Mouse (Mus musculus) lung, embryonic 16.5 days (tissue): ENCODE data around the gene Wdr20. TPM values are rescaled to one million over a fixed set of nuclear protein-coding genes. Genes with fewer than 3 reads are reported as not detected.

Experiments
- ATAC-seq: fragments of 200-750 bp; cut with Nextera tagmentation; 2 replicates; pipeline ENCODE4 v1.8.0; 2017; ENCODE audit warnings: low read depth, mild to moderate bottlenecking, moderate library complexity
- H3K27ac ChIP-seq: fragments of 300-500 bp; sonication (generic); 2 replicates; pipeline ENCODE4 v1.5.1; 2014; ENCODE audit warnings: mild to moderate bottlenecking, control low read depth, low read length
- H3K27me3 ChIP-seq: fragments of 300-500 bp; sonication (generic); 2 replicates; pipeline ENCODE4 v1.6.1; 2014; ENCODE audit warnings: low read depth, low read length, mixed read lengths; ENCODE audit not compliant: control insufficient read depth, insufficient read depth
- H3K36me3 ChIP-seq: fragments of 300-500 bp; sonication (generic); 2 replicates; pipeline ENCODE4 v1.6.1; 2014; ENCODE audit warnings: low read length; ENCODE audit not compliant: control insufficient read depth, insufficient read depth
- H3K4me1 ChIP-seq: fragments of 300-500 bp; sonication (generic); replicated peaks from 2 replicates; pipeline ENCODE4 v1.6.1; 2014; ENCODE audit warnings: low read length, mixed read lengths; ENCODE audit not compliant: control insufficient read depth, insufficient read depth
- H3K4me2 ChIP-seq: fragments of 300-500 bp; sonication (generic); 2 replicates; pipeline ENCODE4 v1.6.1; 2014; ENCODE audit warnings: low read depth, low read length, control low read depth
- H3K4me3 ChIP-seq: fragments of 300-500 bp; sonication (generic); 2 replicates; pipeline ENCODE4 v1.5.1; 2014; ENCODE audit warnings: mild to moderate bottlenecking, low read length, control low read depth
- H3K9ac ChIP-seq: fragments of 300-500 bp; sonication (generic); 2 replicates; pipeline ENCODE4 v1.6.1; 2014; ENCODE audit warnings: low read length, control low read depth
- H3K9me3 ChIP-seq: fragments of 300-500 bp; sonication (generic); 2 replicates; pipeline ENCODE4 v1.6.1; 2016; ENCODE audit warnings: low read length; ENCODE audit not compliant: control insufficient read depth
- whole genome bisulfite sequencing: fragments of 180-500 bp; shearing (Covaris S2); extraction: QIAGEN DNeasy Blood & Tissue Kit; methylation state at CpG from one replicate; pipeline ENCODE4 v1.1.7; 2014; 5-methylcytosine and 5-hydroxymethylcytosine counted together
- polyA plus RNA-seq: library from polyadenylated mRNA; unstranded; fragments of >200 nt; fragmentation: Nextera tagmentation; extraction: Ambion mirVana; gene quantifications from 2 replicates; pipeline ENCODE4 v1.2.1, GENCODE M21; 2015

Gene Wdr20
- polyA plus RNA-seq, 1 experiment from 2014 or later, result 25.3 TPM

DNA sequence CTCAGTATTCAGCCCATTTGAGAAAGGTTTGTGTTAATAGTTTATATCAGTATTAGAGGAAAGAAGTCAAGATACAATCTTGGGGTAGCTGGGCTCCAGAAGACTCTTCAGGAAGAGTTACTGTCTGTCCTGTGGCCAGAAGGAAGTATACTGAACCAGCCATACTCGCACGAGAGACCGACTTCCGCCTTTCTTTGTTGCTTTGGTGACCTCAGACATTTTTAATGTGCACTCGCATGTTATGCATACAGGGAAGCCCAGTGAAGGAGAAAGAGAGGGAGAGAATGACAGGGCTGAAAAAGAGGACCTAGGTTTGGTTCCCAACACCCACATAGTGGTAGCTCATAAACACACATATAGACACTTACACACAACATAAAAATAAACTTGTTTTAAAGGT, 26.8 kb downstream of the Wdr20 start:
- Histone ChIP-seq H3K27ac (no peak overlapping the region), H3K9me3 (no peaks in the 10 kb centered on the region), H3K27me3 (no peaks in the 10 kb centered on the region), H3K4me3 (no peak overlapping the region), H3K36me3 (no peaks in the 10 kb centered on the region), H3K4me2 (no peak overlapping the region), H3K9ac (no peak overlapping the region), H3K4me1 (no peaks in the 10 kb centered on the region)
- no peak for ATAC-seq
- 91% methylated on average over 5 of the region's 5 CpGs for WGBS

DNA sequence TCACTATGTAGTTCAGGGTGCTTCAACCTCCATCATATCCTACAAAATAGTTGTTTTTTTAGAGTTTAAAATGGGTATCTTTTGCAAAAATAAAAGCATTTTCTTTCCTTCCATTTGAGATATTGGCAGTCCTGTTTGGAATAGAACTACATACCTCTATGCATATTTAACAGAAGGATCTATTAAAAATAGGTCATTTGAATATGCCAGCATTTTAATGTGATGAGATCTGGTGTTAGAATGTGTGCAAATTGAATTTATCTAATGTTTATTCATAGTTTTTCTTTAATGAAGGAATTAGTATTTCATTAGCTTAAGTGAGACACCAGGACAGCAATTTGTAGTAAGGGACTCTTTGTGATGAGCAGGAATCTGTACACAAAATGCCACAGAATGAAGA, 30.8 kb downstream of the Wdr20 start:
- ATAC-seq, result no peak
- no peak overlapping the region for H3K9ac ChIP-seq
- H3K4me1 ChIP-seq, result no peaks in the 10 kb centered on the region
- no peaks in the 10 kb centered on the region for H3K27me3 ChIP-seq
- H3K27ac ChIP-seq, result no peak overlapping the region
- no peak overlapping the region for H3K4me2 ChIP-seq
- no peaks in the 10 kb centered on the region for H3K36me3 ChIP-seq
- H3K4me3 ChIP-seq, result no peak overlapping the region
- no peaks in the 10 kb centered on the region for H3K9me3 ChIP-seq

GRCm38 (mm10) chr12:110769660-110770297, 32.0 kb downstream of the Wdr20 start:
- WGBS, result 62% methylated on average over 6 of the region's 6 CpGs
- H3K36me3 ChIP-seq, result no peaks in the 10 kb centered on the region
- H3K9ac ChIP-seq, result no peak overlapping the region
- H3K27me3 ChIP-seq, result no peaks in the 10 kb centered on the region
- no peaks in the 10 kb centered on the region for H3K4me1 ChIP-seq
- no peak overlapping the region for H3K4me2 ChIP-seq
- H3K27ac ChIP-seq, result no peak overlapping the region
- no peak overlapping the region for H3K4me3 ChIP-seq
- ATAC-seq, result no peak
- no peaks in the 10 kb centered on the region for H3K9me3 ChIP-seq

GRCm38 (mm10) chr12:110770479-110771247, 32.9 kb downstream of the Wdr20 start:
- H3K4me2 ChIP-seq, result no peak overlapping the region
- no peak overlapping the region for H3K27ac ChIP-seq
- no peaks in the 10 kb centered on the region for H3K27me3 ChIP-seq
- no peak overlapping the region for H3K9ac ChIP-seq
- H3K4me3 ChIP-seq, result no peak overlapping the region
- WGBS, result 84% methylated on average over 10 of the region's 10 CpGs
- ATAC-seq, result no peak
- H3K4me1 ChIP-seq, result peaks cover 2% of the 10 kb centered on the region
- H3K9me3 ChIP-seq, result no peaks in the 10 kb centered on the region
- no peaks in the 10 kb centered on the region for H3K36me3 ChIP-seq

DNA sequence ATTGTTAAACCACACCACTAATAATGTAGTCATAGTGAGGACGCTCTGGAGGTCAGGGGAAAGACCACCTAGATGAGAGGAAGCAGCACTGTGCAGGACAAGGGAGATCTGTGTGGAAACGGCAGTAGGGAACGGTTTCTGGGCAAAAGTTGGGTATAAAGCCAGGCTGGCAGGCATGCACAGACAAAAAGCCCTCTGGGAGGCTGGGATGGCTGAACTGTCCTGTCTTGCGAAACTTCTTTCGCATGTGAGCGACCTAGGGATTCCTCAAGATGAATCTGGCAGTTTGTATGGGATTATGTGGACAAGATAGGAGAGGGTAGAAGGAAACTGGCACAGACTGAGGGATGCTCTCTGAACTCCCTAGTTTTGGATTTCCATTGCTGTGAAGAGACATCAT, 34.2 kb downstream of the Wdr20 start:
- H3K27me3 ChIP-seq, result no peaks in the 10 kb centered on the region
- WGBS, result 93% methylated on average over 6 of the region's 6 CpGs

DNA sequence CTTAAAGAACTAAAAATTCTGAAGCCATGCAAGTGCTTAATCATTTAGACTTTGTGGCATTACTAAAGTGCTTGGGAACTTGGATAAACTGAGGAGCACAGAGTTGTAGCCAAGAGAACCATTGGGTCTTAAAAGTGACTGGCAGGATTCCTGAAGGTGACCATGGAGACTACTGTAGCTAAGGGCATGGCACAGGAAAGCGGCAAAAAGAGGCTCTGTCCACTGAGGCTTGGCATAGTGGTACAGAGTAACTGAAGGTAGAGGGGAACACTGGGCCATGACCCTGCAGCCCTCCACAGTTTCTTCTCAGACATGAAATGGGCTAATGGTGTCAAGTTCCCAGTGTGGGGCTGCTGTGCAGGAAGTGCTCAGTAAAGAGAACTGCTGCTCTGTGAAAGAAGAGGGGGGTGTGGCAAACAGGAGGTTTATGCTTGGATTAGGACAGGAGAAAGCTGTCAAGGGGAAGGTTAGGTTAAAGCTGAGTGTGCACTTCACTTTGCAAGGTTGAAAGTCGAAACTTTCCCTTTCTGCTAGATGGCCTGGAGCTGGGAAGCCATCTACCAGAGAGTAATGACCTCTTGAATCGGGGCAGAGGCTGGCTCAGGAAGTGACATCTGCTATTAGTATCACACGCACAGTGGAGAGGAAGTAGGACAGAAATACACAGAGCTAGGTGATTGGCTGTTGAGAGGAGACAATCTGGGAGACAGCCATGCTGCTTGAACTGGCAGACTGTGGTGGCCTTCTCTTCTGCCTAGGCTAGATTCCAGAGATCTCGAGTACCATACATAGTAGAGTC, 38.1 kb downstream of the Wdr20 start:
- no peaks in the 10 kb centered on the region for H3K9me3 ChIP-seq
- no peak; the same call in 1 of the 2 replicates for ATAC-seq
- H3K36me3 ChIP-seq, result no peaks in the 10 kb centered on the region; the same call in 1 of the 2 replicates
- no peak overlapping the region for H3K4me2 ChIP-seq
- WGBS, result 53% methylated on average over 5 of the region's 5 CpGs
- peaks cover 9% of the 10 kb centered on the region for H3K4me1 ChIP-seq
- H3K27ac ChIP-seq, result no peak overlapping the region
- H3K9ac ChIP-seq, result no peak overlapping the region
- no peaks in the 10 kb centered on the region for H3K27me3 ChIP-seq
- no peak overlapping the region for H3K4me3 ChIP-seq

More for the DNA sequence above, 34.2 kb downstream of the Wdr20 start:
- Histone ChIP-seq H3K36me3 (no peaks in the 10 kb centered on the region), H3K9me3 (no peaks in the 10 kb centered on the region), H3K4me3 (no peak overlapping the region), H3K4me2 (no peak overlapping the region), H3K4me1 (peaks cover 6% of the 10 kb centered on the region), H3K9ac (no peak overlapping the region), H3K27ac (no peak overlapping the region)
- ATAC-seq, result no peak

DNA sequence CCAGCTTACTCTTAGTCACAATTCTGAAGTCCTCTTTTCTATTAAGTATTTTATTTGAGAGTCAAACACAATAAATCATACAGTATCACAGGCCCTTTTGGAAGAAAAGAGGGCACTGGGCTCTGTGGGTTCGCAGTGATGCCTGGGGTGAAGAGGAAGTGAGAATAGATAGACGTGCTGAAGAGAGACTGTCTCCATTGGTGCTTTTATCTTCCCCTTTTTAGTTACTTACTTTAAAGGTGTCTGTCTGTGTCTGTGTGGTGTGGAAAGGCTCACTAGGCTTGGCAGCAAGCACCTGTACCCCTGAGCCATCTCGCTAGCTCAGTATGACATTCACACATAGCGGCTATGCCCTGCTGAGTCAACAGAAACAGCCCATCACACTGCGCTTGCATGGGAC, 40.1 kb downstream of the Wdr20 start:
- H3K27ac ChIP-seq, result no peak overlapping the region
- no peak overlapping the region for H3K4me3 ChIP-seq
- no peak for ATAC-seq
- no peak overlapping the region for H3K9ac ChIP-seq
- no peak overlapping the region for H3K4me2 ChIP-seq
- no peaks in the 10 kb centered on the region for H3K27me3 ChIP-seq
- H3K4me1 ChIP-seq, result peaks cover 9% of the 10 kb centered on the region
- 68% methylated on average over 5 of the region's 5 CpGs for WGBS
- H3K9me3 ChIP-seq, result no peaks in the 10 kb centered on the region
- H3K36me3 ChIP-seq, result no peaks in the 10 kb centered on the region; the same call in 1 of the 2 replicates

- no peaks in the 10 kb centered on the region for H3K9me3 ChIP-seq
- no peak for ATAC-seq
- H3K27ac ChIP-seq, result no peak overlapping the region
- H3K4me1 ChIP-seq, result peaks cover 9% of the 10 kb centered on the region
- 46% methylated on average over 7 of the region's 7 CpGs for WGBS
- H3K4me3 ChIP-seq, result no peak overlapping the region
- no peak overlapping the region for H3K4me2 ChIP-seq
- no peaks in the 10 kb centered on the region; the same call in 1 of the 2 replicates for H3K36me3 ChIP-seq
- H3K9ac ChIP-seq, result no peak overlapping the region
- H3K27me3 ChIP-seq, result no peaks in the 10 kb centered on the region
Measured at GRCm38 (mm10) chr12:110779296-110779695, 41.6 kb downstream of the Wdr20 start.

- Histone ChIP-seq H3K9ac (no peak overlapping the region), H3K9me3 (no peaks in the 10 kb centered on the region), H3K4me1 (peaks cover 2% of the 10 kb centered on the region; the same call in 1 of the 2 replicates), H3K4me3 (no peak overlapping the region), H3K27me3 (no peaks in the 10 kb centered on the region), H3K4me2 (no peak overlapping the region), H3K36me3 (peaks cover 5% of the 10 kb centered on the region; the same call in 1 of the 2 replicates), H3K27ac (no peak overlapping the region)
- WGBS, result 80% methylated on average over 8 of the region's 8 CpGs
- ATAC-seq, result no peak
Measured at GRCm38 (mm10) chr12:110781181-110781580, 43.4 kb downstream of the Wdr20 start.
